Mouse (Mus musculus) liver, embryonic 11.5 days (tissue): ENCODE measurements around the gene Rap2a. TPM values are rescaled to one million over a fixed set of nuclear protein-coding genes. Genes with fewer than 3 reads are reported as not detected.

Experiments used
- ATAC-seq: fragments of 200-750 bp; cut with Nextera tagmentation; replicated peaks from 2 replicates; pipeline ENCODE4 v1.8.0; 2017; ENCODE audit warnings: moderate number of reproducible peaks, mild to moderate bottlenecking, moderate TSS enrichment, moderate library complexity; ENCODE audit not compliant: low FRiP score
- DNase-seq: peaks from one replicate; pipeline ENCODE4 v3.0.0-alpha.2; 2017; ENCODE audit warnings: low spot score
- H3K27ac ChIP-seq: fragments of 300-500 bp; sonication (generic); 2 replicates; pipeline ENCODE4 v1.5.1; 2014; ENCODE audit warnings: mild to moderate bottlenecking, low read depth, low read length, control low read depth
- H3K27me3 ChIP-seq: fragments of 300-500 bp; sonication (generic); replicated peaks from 2 replicates; pipeline ENCODE4 v1.6.1; 2014; ENCODE audit warnings: low read length, mixed read lengths; ENCODE audit not compliant: control insufficient read depth, insufficient read depth
- H3K36me3 ChIP-seq: fragments of 300-500 bp; sonication (generic); 2 replicates; pipeline ENCODE4 v1.6.1; 2014; ENCODE audit warnings: mild to moderate bottlenecking, low read length, moderate library complexity, mixed read lengths; ENCODE audit not compliant: control insufficient read depth, insufficient read depth
- H3K4me1 ChIP-seq: fragments of 300-500 bp; sonication (generic); replicated peaks from 2 replicates; pipeline ENCODE4 v1.6.1; 2014; ENCODE audit warnings: low read length, mixed read lengths; ENCODE audit not compliant: control insufficient read depth, insufficient read depth
- H3K4me2 ChIP-seq: fragments of 300-500 bp; sonication (generic); 2 replicates; pipeline ENCODE4 v1.6.1; 2014; ENCODE audit warnings: mild to moderate bottlenecking, control low read depth, moderate library complexity
- H3K4me3 ChIP-seq: fragments of 300-500 bp; sonication (generic); 2 replicates; pipeline ENCODE4 v1.5.1; 2014; ENCODE audit warnings: low read depth, low read length, control low read depth
- H3K9ac ChIP-seq: fragments of 300-500 bp; sonication (generic); 2 replicates; pipeline ENCODE4 v1.6.1; 2014; ENCODE audit warnings: low read depth, low read length, control low read depth
- H3K9me3 ChIP-seq: fragments of 300-500 bp; sonication (generic); 2 replicates; pipeline ENCODE4 v1.6.1; 2016; ENCODE audit warnings: low read length, inconsistent platforms, mixed read lengths; ENCODE audit not compliant: control insufficient read depth
- WGBS: fragments of 180-500 bp; shearing (Covaris S2); extraction: QIAGEN DNeasy Blood & Tissue Kit; methylation state at CpG from one replicate; pipeline ENCODE4 v1.1.7; 2014; 5-methylcytosine and 5-hydroxymethylcytosine counted together
- polyA plus RNA-seq: library from polyadenylated mRNA; unstranded; fragments of >200 nt; fragmentation: Nextera tagmentation; extraction: Ambion mirVana; gene quantifications from 2 replicates; pipeline ENCODE4 v1.2.1, GENCODE M21; 2014

The Rap2a gene
- polyA plus RNA-seq, 1 experiment from 2014 or later = 6.8 TPM

- Histone ChIP-seq H3K36me3 (no peaks in the 10 kb centered on the region), H3K4me1 (no peaks in the 10 kb centered on the region), H3K27me3 (no peaks in the 10 kb centered on the region), H3K4me3 (no peak overlapping the region), H3K27ac (no peak overlapping the region), H3K4me2 (no peak overlapping the region), H3K9me3 (no peaks in the 10 kb centered on the region), H3K9ac (no peak overlapping the region)
- DNase-seq = no peak
- 80% methylated on average over 3 of the region's 3 CpGs for WGBS
- ATAC-seq = no peak
Observed at GRCm38 (mm10) chr14:120463938-120464727, 14.1 kb upstream of the Rap2a start.

DNA sequence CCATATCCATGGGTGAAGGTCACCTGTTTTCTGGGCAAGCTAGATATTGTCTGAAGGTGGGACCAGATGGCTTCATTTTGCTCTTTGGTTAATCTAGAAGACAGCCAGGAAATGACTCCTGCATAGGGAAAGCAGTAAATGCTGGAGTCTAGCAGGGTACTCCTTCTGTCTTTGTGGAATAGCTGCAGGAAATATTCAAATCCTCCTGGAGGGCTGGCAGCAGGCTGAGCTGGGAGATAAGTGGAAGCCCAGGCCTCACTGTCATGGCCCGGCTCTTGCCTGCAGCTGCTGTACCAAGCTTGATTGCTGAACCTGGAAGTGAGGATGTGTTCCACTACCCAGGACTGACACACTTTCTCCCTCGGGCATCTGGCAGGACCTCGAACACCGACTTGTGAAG is 11.4 kb upstream of the Rap2a start:
- no peak for ATAC-seq
- Histone ChIP-seq H3K4me1 (no peaks in the 10 kb centered on the region), H3K4me3 (no peak overlapping the region), H3K9ac (no peak overlapping the region), H3K9me3 (no peaks in the 10 kb centered on the region), H3K27ac (no peak overlapping the region), H3K36me3 (no peaks in the 10 kb centered on the region), H3K4me2 (no peak overlapping the region), H3K27me3 (no peaks in the 10 kb centered on the region)
- 80% methylated on average over 4 of the region's 4 CpGs for WGBS
- DNase-seq = no peak

- Histone ChIP-seq H3K27me3 (no peaks in the 10 kb centered on the region), H3K9me3 (no peaks in the 10 kb centered on the region), H3K9ac (no peak overlapping the region), H3K27ac (no peak overlapping the region), H3K4me3 (no peak overlapping the region), H3K4me1 (no peaks in the 10 kb centered on the region), H3K4me2 (no peak overlapping the region), H3K36me3 (no peaks in the 10 kb centered on the region)
- DNase-seq = no peak
- WGBS = 81% methylated on average over 14 of the region's 14 CpGs
- ATAC-seq = no peak
Observed at GRCm38 (mm10) chr14:120469126-120469790, 9.0 kb upstream of the Rap2a start.

GRCm38 (mm10) chr14:120476186-120476697 is 2.0 kb upstream of the Rap2a start:
- H3K27me3 ChIP-seq = no peaks in the 10 kb centered on the region
- H3K4me3 ChIP-seq = no peak overlapping the region
- no peak overlapping the region for H3K9ac ChIP-seq
- no peak for ATAC-seq
- 63% methylated on average over 7 of the region's 7 CpGs for WGBS
- H3K36me3 ChIP-seq = no peaks in the 10 kb centered on the region
- H3K27ac ChIP-seq = no peak overlapping the region
- no peak for DNase-seq
- H3K4me2 ChIP-seq = peak overlapping the region; percentile 97
- H3K9me3 ChIP-seq = no peaks in the 10 kb centered on the region
- H3K4me1 ChIP-seq = no peaks in the 10 kb centered on the region; the same call in 1 of the 2 replicates

DNA sequence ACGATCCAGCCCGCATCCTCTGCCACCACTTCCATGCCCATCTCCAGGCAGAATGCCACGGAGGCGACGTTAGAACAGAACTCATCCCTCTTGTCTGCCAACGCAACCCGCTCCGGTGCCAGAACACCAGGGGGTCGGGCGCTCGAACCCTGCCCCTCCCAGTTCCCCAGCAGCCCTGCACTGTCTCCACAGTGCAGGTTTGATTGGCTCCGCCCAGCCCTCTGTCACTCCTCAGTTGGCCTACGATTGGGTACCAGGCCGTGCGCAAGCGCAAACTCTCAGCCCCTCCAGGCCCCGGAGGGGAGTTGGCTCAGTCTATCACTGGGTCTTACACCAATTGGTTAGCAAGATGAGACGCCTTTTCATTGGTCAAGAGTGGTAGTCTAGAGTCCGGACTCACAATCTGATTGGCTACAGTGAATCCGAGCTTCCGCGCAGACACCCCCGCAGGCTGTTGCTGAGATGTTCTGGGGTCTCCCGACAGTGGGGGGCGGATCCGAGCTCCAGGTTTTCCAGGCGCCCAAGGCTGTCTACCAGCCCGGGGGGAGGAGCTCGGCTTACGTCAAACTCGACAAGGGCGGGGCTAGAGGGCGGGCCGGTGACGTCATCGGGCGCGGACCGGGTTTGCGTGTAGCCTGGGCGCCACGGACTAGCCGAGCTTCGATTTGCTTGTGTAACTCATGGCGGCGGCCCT is 809 bp upstream of the Rap2a start:
- Histone ChIP-seq H3K4me2 (peak overlapping the region; percentile 97), H3K36me3 (no peaks in the 10 kb centered on the region), H3K27me3 (no peaks in the 10 kb centered on the region), H3K4me3 (peak overlapping the region; percentile 65), H3K9ac (peak overlapping the region; percentile 72), H3K9me3 (no peaks in the 10 kb centered on the region), H3K4me1 (no peaks in the 10 kb centered on the region; the same call in 1 of the 2 replicates), H3K27ac (peak overlapping the region; percentile 92)
- ATAC-seq (peak; percentile 95), DNase-seq (peak; percentile 100)
- WGBS = under 1% methylated on average over 46 of the region's 46 CpGs

- WGBS = under 1% methylated on average over 46 of the region's 62 CpGs
- DNase-seq = peak; percentile 58
- no peaks in the 10 kb centered on the region for H3K36me3 ChIP-seq
- H3K4me3 ChIP-seq = peak overlapping the region; percentile 65
- peak; percentile 31 for ATAC-seq
- H3K4me1 ChIP-seq = no peaks in the 10 kb centered on the region; the same call in 1 of the 2 replicates
- H3K27ac ChIP-seq = peak overlapping the region; percentile 68
- H3K4me2 ChIP-seq = peak overlapping the region; percentile 97
- peak overlapping the region; percentile 82 for H3K9ac ChIP-seq
- no peaks in the 10 kb centered on the region for H3K27me3 ChIP-seq
- H3K9me3 ChIP-seq = no peaks in the 10 kb centered on the region
Observed at GRCm38 (mm10) chr14:120478641-120479341, 547 bp downstream of the Rap2a start.

DNA sequence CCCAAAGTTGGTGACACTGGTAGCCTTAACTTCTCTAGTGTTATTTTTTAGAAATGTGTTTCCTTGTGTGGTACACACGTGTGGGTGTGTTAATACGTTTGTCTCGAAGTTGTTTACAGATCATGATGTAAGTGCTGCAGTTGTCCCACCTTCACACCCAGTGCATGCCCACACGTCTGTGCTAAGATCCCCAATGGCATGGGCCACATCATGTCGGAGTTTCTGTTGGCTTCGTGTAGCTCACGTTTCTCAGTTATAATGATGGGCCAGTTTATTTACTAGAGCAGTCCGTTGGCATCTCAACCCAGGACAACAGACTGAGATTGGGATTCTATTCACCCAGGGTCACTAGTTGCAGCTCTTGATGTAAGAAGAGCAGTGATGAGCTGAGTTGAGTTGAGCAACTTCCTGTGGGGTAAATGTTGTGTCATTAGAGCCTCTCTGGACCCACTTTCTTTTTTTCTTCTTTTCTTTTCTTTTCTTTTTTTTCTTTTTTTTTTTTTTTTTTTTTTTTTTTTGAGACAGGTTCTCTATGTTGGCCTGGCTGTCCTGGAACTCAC is 2.2 kb downstream of the Rap2a start:
- H3K27me3 ChIP-seq = no peaks in the 10 kb centered on the region
- H3K4me1 ChIP-seq = no peaks in the 10 kb centered on the region; the same call in 1 of the 2 replicates
- H3K4me3 ChIP-seq = no peak overlapping the region
- 76% methylated on average over 8 of the region's 8 CpGs for whole genome bisulfite sequencing
- no peaks in the 10 kb centered on the region for H3K9me3 ChIP-seq
- no peaks in the 10 kb centered on the region for H3K36me3 ChIP-seq
- H3K4me2 ChIP-seq = peak overlapping the region; percentile 41; the same call in 1 of the 2 replicates
- ATAC-seq = no peak
- no peak for DNase-seq
- H3K9ac ChIP-seq = no peak overlapping the region
- no peak overlapping the region for H3K27ac ChIP-seq

- DNase-seq (no peak), ATAC-seq (no peak)
- no peaks in the 10 kb centered on the region for H3K27me3 ChIP-seq
- no peak overlapping the region for H3K4me2 ChIP-seq
- H3K27ac ChIP-seq = no peak overlapping the region
- H3K36me3 ChIP-seq = no peaks in the 10 kb centered on the region
- no peak overlapping the region for H3K4me3 ChIP-seq
- H3K4me1 ChIP-seq = no peaks in the 10 kb centered on the region; the same call in 1 of the 2 replicates
- 93% methylated on average over 4 of the region's 4 CpGs for WGBS
- no peaks in the 10 kb centered on the region for H3K9me3 ChIP-seq
- no peak overlapping the region for H3K9ac ChIP-seq
Observed at GRCm38 (mm10) chr14:120480927-120481326, 2.7 kb downstream of the Rap2a start.
